Mouse (Mus musculus) stomach, postnatal 0 days (tissue): ENCODE data around the gene Kidins220. TPM values are rescaled to one million over a fixed set of nuclear protein-coding genes. Genes with fewer than 3 reads are reported as not detected.
A peak's percentile ranks its signal among the peaks of the same experiment; 100 is the strongest.

Experiments used
- ATAC-seq: fragments of 200-750 bp; cut with Nextera tagmentation; 2 replicates; pipeline ENCODE4 v1.8.0; 2017; ENCODE audit not compliant: low FRiP score, low TSS enrichment
- DNase-seq: peaks from one replicate; pipeline ENCODE4 v3.0.0-alpha.2; 2016; ENCODE audit warnings: low spot score
- H3K27ac ChIP-seq: fragments of 300-500 bp; sonication (generic); replicated peaks from 2 replicates; pipeline ENCODE4 v1.5.1; 2014; ENCODE audit warnings: mild to moderate bottlenecking, control low read depth
- H3K27me3 ChIP-seq: fragments of 300-500 bp; sonication (generic); 2 replicates; pipeline ENCODE4 v1.6.1; 2014; ENCODE audit warnings: low read length; ENCODE audit not compliant: control insufficient read depth, insufficient read depth
- H3K36me3 ChIP-seq: fragments of 300-500 bp; sonication (generic); 2 replicates; pipeline ENCODE4 v1.6.1; 2014; ENCODE audit warnings: low read length, mixed read lengths; ENCODE audit not compliant: control insufficient read depth, insufficient read depth
- H3K4me1 ChIP-seq: fragments of 300-500 bp; sonication (generic); replicated peaks from 2 replicates; pipeline ENCODE4 v1.6.1; 2014; ENCODE audit warnings: antibody characterized with exemption; ENCODE audit not compliant: control insufficient read depth, insufficient read depth
- H3K4me2 ChIP-seq: fragments of 300-500 bp; sonication (generic); replicated peaks from 2 replicates; pipeline ENCODE4 v1.6.1; 2014; ENCODE audit warnings: low read depth, mild to moderate bottlenecking, control low read depth, moderate library complexity
- H3K4me3 ChIP-seq: fragments of 300-500 bp; sonication (generic); 2 replicates; pipeline ENCODE4 v1.5.1; 2014; ENCODE audit warnings: low read depth, low read length, control low read depth
- H3K9ac ChIP-seq: fragments of 300-500 bp; sonication (generic); 2 replicates; pipeline ENCODE4 v1.6.1; 2014; ENCODE audit warnings: mild to moderate bottlenecking, low read length, control low read depth, mixed read lengths
- H3K9me3 ChIP-seq: fragments of 300-500 bp; sonication (generic); 2 replicates; pipeline ENCODE4 v1.6.1; 2016; ENCODE audit warnings: low read length; ENCODE audit not compliant: control insufficient read depth
- CTCF ChIP-seq: IDR thresholded peaks from 2 replicates; pipeline ENCODE4 v1.5.1; 2016; ENCODE audit warnings: antibody characterized with exemption, low read depth, mild to moderate bottlenecking, moderate library complexity
- EP300 ChIP-seq: optimal IDR thresholded peaks from 2 replicates; pipeline ENCODE3; 2016; ENCODE audit warnings: antibody characterized with exemption
- WGBS: fragments of 180-500 bp; shearing (Covaris S2); extraction: QIAGEN DNeasy Blood & Tissue Kit; methylation state at CpG from one replicate; pipeline ENCODE4 v1.1.7; 2014; 5-methylcytosine and 5-hydroxymethylcytosine counted together
- polyA plus RNA-seq: library from polyadenylated mRNA; unstranded; fragments of >200 nt; fragmentation: Nextera tagmentation; extraction: Ambion mirVana; gene quantifications from 2 replicates; pipeline ENCODE4 v1.2.1, GENCODE M21; 2015

The Kidins220 gene
- polyA plus RNA-seq, 1 experiment from 2014 or later: 9.1 TPM

DNA sequence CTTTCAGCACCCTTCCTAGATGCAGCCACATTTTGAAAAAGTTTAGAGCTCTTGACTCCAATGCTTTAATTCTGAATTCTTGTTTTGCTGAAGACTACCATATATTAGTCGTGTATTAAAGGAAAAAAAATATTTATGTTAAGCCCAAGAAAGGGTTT is 122.2 kb downstream of the Kidins220 start, which contains the start of gene Id2:
Gene Id2, minus strand, starts transcription at position 89 of the 158 bp plus-strand sequence.
- Histone ChIP-seq H3K4me1 (peaks cover 15% of the 10 kb centered on the region), H3K9me3 (no peaks in the 10 kb centered on the region), H3K4me3 (peak within 1 kb of the TSS; percentile 78), H3K4me2 (peak within 1 kb of the TSS; percentile 91), H3K27me3 (no peaks in the 10 kb centered on the region), H3K36me3 (no peaks in the 10 kb centered on the region), H3K27ac (peak within 1 kb of the TSS; percentile 98), H3K9ac (peak within 1 kb of the TSS; percentile 82)
- TF ChIP-seq EP300 (no peak), CTCF (no peak)
- 2% methylated on average over 1 of the region's 1 CpGs for WGBS
- ATAC-seq (no peak), DNase-seq (no peak)

GRCm38 (mm10) chr12:25097210-25098160 is 122.8 kb downstream of the Kidins220 start:
- Histone ChIP-seq H3K4me3 (peak overlapping the region; percentile 78), H3K36me3 (no peaks in the 10 kb centered on the region), H3K9ac (peak overlapping the region; percentile 82), H3K4me2 (peak overlapping the region; percentile 91), H3K9me3 (no peaks in the 10 kb centered on the region), H3K27me3 (no peaks in the 10 kb centered on the region), H3K4me1 (peaks cover 14% of the 10 kb centered on the region), H3K27ac (peak overlapping the region; percentile 98)
- WGBS: 9% methylated on average over 28 of the region's 28 CpGs
- ATAC-seq (no peak), DNase-seq (peak; percentile 46)
- no peak for TF ChIP-seq CTCF
- peak; percentile 6 for TF ChIP-seq EP300

- ATAC-seq (peak; percentile 2), DNase-seq (no peak)
- peak overlapping the region; percentile 98 for H3K27ac ChIP-seq
- no peaks in the 10 kb centered on the region for H3K27me3 ChIP-seq
- WGBS: 3% methylated on average over 10 of the region's 10 CpGs
- H3K4me1 ChIP-seq: peaks cover 11% of the 10 kb centered on the region; the same call in 1 of the 2 replicates
- no peaks in the 10 kb centered on the region for H3K9me3 ChIP-seq
- peak overlapping the region; percentile 82 for H3K9ac ChIP-seq
- peak overlapping the region; percentile 91 for H3K4me2 ChIP-seq
- H3K36me3 ChIP-seq: no peaks in the 10 kb centered on the region
- H3K4me3 ChIP-seq: peak overlapping the region; percentile 60
- TF ChIP-seq CTCF (no peak), EP300 (no peak)
Measured at GRCm38 (mm10) chr12:25098161-25098550, 123.4 kb downstream of the Kidins220 start.

DNA sequence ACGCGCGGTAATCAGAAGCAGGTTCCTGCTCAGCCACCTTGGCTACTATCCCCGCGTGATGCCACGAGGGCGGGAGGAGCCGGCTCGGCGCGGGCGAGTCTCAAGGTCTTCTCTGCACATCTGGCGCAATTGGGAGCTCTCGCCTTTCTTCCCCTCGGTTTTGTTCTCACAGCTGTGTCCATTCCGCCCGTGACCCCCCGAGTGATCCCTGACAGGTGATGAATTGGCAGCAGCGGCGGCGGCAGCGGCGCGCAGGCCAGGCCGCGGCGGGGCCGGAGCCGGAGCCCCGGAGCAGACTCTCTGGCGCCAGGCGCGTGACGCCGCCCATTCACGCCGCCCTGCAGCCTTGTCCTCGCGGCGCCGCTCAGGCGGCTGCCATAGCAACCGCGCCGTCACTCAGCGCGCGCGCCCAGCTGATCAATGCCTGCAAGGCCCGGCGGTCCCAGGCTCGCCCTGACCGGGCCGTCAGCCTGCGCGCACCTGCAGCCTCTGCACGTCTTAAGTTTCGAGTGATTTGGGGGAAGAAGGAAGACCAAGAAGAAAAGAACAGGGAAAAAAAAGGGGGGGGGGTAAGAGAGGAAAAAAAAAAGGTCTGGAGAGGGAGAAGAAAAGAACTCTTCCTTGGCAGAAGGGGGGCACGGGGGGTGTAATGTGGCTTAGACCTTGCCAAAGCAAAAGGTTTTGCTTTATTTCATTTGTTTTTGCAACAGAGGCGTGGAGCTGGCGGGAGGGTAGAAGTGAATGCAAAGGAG is 124.0 kb downstream of the Kidins220 start:
- peak overlapping the region; percentile 60 for H3K4me3 ChIP-seq
- no peaks in the 10 kb centered on the region for H3K9me3 ChIP-seq
- no peaks in the 10 kb centered on the region for H3K27me3 ChIP-seq
- H3K4me1 ChIP-seq: peaks cover 8% of the 10 kb centered on the region; the same call in 1 of the 2 replicates
- DNase-seq (peak; percentile 96), ATAC-seq (peak; percentile 89)
- peak overlapping the region; percentile 82 for H3K9ac ChIP-seq
- H3K4me2 ChIP-seq: peak overlapping the region; percentile 91
- under 1% methylated on average over 61 of the region's 61 CpGs for WGBS
- no peaks in the 10 kb centered on the region for H3K36me3 ChIP-seq
- peak overlapping the region; percentile 98 for H3K27ac ChIP-seq
- TF ChIP-seq CTCF (no peak), EP300 (no peak)

- no peaks in the 10 kb centered on the region for H3K27me3 ChIP-seq
- H3K4me3 ChIP-seq: peak overlapping the region; percentile 60
- peaks cover 8% of the 10 kb centered on the region; the same call in 1 of the 2 replicates for H3K4me1 ChIP-seq
- no peaks in the 10 kb centered on the region for H3K36me3 ChIP-seq
- no peak for ATAC-seq
- H3K27ac ChIP-seq: peak overlapping the region; percentile 98
- peak; percentile 27 for TF ChIP-seq EP300
- TF ChIP-seq CTCF: no peak
- 0% methylated on average over 9 of the region's 9 CpGs for WGBS
- DNase-seq: peak; percentile 78
- H3K9me3 ChIP-seq: no peaks in the 10 kb centered on the region
- H3K4me2 ChIP-seq: peak overlapping the region; percentile 91
- H3K9ac ChIP-seq: peak overlapping the region; percentile 82
Measured at GRCm38 (mm10) chr12:25099313-25099562, 124.5 kb downstream of the Kidins220 start.
